Mouse (Mus musculus) liver, embryonic 16.5 days (tissue): Measurements from ENCODE around the gene Ptpn13. TPM values are rescaled to one million over a fixed set of nuclear protein-coding genes. Genes with fewer than 3 reads are reported as not detected.

ENCODE experiments used
- ATAC-seq: fragments of 200-750 bp; cut with Nextera tagmentation; 2 replicates; pipeline ENCODE4 v1.8.0; 2017; ENCODE audit warnings: low read depth, mild to moderate bottlenecking, moderate number of reproducible peaks, moderate library complexity
- H3K27ac ChIP-seq: fragments of 300-500 bp; sonication (generic); 2 replicates; pipeline ENCODE4 v1.5.1; 2014; ENCODE audit warnings: mild to moderate bottlenecking, low read length
- H3K27me3 ChIP-seq: fragments of 300-500 bp; sonication (generic); 2 replicates; pipeline ENCODE4 v1.6.1; 2014; ENCODE audit warnings: low read depth, low read length, mixed read lengths; ENCODE audit not compliant: control insufficient read depth, insufficient read depth
- H3K36me3 ChIP-seq: fragments of 300-500 bp; sonication (generic); 2 replicates; pipeline ENCODE4 v1.6.1; 2014; ENCODE audit warnings: mild to moderate bottlenecking; ENCODE audit not compliant: control insufficient read depth, insufficient read depth
- H3K4me1 ChIP-seq: fragments of 300-500 bp; sonication (generic); 2 replicates; pipeline ENCODE4 v1.6.1; 2014; ENCODE audit warnings: low read depth, low read length, mixed read lengths; ENCODE audit not compliant: control insufficient read depth
- H3K4me2 ChIP-seq: fragments of 300-500 bp; sonication (generic); 2 replicates; pipeline ENCODE4 v1.6.1; 2014; ENCODE audit warnings: low read depth, low read length, mixed read lengths
- H3K4me3 ChIP-seq: fragments of 300-500 bp; sonication (generic); 2 replicates; pipeline ENCODE4 v1.5.1; 2014; ENCODE audit warnings: low read depth, mild to moderate bottlenecking, low read length
- H3K9ac ChIP-seq: fragments of 300-500 bp; sonication (generic); 2 replicates; pipeline ENCODE4 v1.6.1; 2014; ENCODE audit warnings: low read depth, low read length
- H3K9me3 ChIP-seq: fragments of 300-500 bp; sonication (generic); replicated peaks from 2 replicates; pipeline ENCODE4 v1.6.1; 2016; ENCODE audit warnings: low read length; ENCODE audit not compliant: control insufficient read depth
- WGBS: fragments of 180-500 bp; shearing (Covaris S2); extraction: QIAGEN DNeasy Blood & Tissue Kit; methylation state at CpG from one replicate; pipeline ENCODE4 v1.1.7; 2014; ENCODE audit not compliant: insufficient replicate concordance; 5-methylcytosine and 5-hydroxymethylcytosine counted together
- polyA plus RNA-seq: library from polyadenylated mRNA; unstranded; fragments of >200 nt; fragmentation: Nextera tagmentation; extraction: Ambion mirVana; gene quantifications from 2 replicates; pipeline ENCODE4 v1.2.1, GENCODE M21; 2015

Gene Ptpn13
- polyA plus RNA-seq, 1 experiment from 2014 or later: 0.78 TPM

DNA sequence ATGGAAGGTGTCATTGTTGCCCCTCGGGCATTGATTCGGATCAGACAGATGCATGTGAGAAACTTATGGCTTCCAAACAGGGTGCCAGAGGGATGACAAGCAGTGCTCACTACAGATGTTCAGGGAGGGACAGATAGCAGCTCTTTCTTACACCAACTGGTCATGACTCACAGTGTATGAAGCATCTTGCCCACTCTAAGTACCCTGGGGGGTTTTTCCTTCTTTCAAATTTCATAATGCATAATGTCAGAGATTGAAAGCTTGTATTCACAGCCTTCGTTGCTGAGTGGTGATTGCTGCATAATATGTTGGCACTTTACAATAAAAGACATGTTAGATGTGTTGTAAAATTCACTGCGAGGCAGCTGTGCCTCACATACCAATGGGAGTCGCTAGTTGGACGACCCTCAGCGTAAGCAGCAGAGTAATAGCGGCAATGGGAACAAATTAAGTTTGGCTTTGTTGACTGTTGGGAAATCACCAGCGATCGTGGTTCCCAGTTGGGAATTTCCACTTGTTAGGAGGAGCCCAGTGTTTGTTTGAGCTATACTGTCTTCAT, 38.7 kb downstream of the Ptpn13 start:
- Histone ChIP-seq H3K4me3 (no peak overlapping the region), H3K9me3 (no peaks in the 10 kb centered on the region), H3K36me3 (no peaks in the 10 kb centered on the region), H3K4me1 (no peaks in the 10 kb centered on the region), H3K27me3 (no peaks in the 10 kb centered on the region), H3K9ac (no peak overlapping the region), H3K27ac (no peak overlapping the region), H3K4me2 (no peak overlapping the region)
- WGBS: 69% methylated on average over 10 of the region's 10 CpGs
- ATAC-seq: no peak

DNA sequence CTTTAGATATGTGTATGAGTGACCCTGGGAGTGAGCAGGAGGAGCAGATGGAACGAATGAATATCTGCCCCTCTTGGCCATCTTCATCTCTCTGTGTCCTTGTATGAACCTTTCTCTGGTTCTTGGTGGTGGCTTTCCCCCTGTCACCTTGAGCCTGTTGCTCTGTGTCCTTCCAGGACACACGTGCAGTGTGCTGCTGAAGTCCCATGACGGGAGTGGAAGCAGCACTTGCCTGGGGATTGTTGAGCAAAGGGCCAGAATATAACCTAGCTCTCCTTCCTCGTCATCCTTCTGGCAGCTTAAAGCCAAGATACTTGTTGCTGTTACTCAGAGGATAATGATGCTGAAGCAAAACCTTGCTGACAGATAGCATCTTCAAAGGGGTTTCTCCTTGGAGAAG, 39.3 kb downstream of the Ptpn13 start:
- Histone ChIP-seq H3K27me3 (no peaks in the 10 kb centered on the region), H3K4me2 (no peak overlapping the region), H3K27ac (no peak overlapping the region), H3K36me3 (no peaks in the 10 kb centered on the region), H3K4me1 (no peaks in the 10 kb centered on the region), H3K4me3 (no peak overlapping the region), H3K9me3 (no peaks in the 10 kb centered on the region), H3K9ac (no peak overlapping the region)
- ATAC-seq: no peak
- 65% methylated on average over 4 of the region's 4 CpGs for WGBS

DNA sequence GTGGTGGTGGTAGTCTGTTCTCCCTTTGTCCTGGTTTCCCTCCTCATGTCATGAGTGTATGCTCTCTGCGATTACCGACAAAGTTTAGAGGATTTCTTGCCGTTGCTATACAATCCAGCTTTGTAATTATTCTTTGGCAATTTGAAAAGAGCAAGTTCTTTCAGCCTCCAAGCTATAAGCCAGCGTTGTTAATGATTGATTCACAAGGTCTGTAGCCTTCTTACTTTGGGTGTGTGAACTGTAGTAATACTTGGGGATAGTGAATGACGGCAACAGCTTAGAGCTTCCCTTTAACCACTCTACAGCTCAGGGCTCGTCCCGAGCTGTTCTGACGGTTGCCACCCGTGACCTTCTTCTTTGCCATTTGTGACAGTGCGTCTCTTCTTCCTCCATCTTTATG, 39.8 kb downstream of the Ptpn13 start:
- H3K9ac ChIP-seq: no peak overlapping the region
- no peak for ATAC-seq
- H3K27ac ChIP-seq: no peak overlapping the region
- no peaks in the 10 kb centered on the region for H3K36me3 ChIP-seq
- no peaks in the 10 kb centered on the region for H3K9me3 ChIP-seq
- no peaks in the 10 kb centered on the region for H3K27me3 ChIP-seq
- H3K4me2 ChIP-seq: no peak overlapping the region
- H3K4me1 ChIP-seq: no peaks in the 10 kb centered on the region
- WGBS: 68% methylated on average over 10 of the region's 10 CpGs
- H3K4me3 ChIP-seq: no peak overlapping the region

DNA sequence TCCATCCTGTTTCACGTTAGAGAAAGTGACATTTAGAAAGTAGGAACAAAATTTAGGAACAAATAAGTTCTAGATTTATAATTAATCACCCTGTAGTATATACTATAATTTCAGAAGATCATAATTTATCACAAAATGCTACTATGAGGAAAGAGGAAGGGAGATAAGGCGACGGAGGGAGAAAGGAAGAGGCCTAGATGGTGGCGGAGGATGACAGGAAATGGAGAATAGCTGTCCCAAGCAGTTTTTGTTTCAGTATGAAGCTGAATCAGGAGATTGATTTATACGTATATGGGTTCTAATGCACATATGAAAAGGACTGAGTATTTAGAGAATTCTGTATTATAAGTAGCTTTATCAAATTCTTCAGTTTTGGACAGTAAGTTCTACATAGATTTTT, 47.7 kb downstream of the Ptpn13 start:
- no peaks in the 10 kb centered on the region for H3K4me1 ChIP-seq
- no peak overlapping the region for H3K9ac ChIP-seq
- no peaks in the 10 kb centered on the region for H3K36me3 ChIP-seq
- H3K4me3 ChIP-seq: no peak overlapping the region
- no peaks in the 10 kb centered on the region for H3K27me3 ChIP-seq
- WGBS: 26% methylated on average over 5 of the region's 5 CpGs
- ATAC-seq: no peak
- no peak overlapping the region for H3K27ac ChIP-seq
- H3K4me2 ChIP-seq: no peak overlapping the region
- no peaks in the 10 kb centered on the region for H3K9me3 ChIP-seq

DNA sequence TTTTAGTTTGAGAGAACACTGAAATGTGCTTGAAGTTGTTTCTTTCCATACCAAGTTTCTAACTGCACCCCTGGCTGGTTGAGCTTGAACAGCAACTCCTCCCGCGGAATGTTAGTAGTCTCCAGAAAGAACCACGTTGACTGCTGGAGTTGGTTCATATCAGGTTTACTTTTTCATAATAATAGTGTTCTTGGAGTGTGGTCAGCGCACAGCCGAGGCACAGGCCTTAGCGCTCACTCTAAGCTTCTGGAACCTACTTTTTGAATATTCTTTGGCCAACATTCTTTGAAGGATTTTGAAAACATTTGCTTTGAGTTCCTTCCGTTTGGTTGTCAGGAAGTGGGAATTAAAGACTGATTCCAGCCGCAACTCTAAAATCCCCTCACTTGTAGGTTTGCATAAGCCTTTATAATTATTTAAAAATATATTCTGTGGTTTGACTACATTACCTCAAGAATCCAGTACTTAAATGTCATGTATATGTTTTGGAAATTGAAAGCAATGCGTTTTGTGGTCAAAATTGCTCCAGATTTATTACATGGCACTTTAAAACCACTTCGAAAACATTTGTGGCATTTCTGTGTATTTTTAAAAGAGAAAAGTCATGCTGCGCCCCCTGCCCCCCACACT, 48.6 kb downstream of the Ptpn13 start:
- no peak for ATAC-seq

DNA sequence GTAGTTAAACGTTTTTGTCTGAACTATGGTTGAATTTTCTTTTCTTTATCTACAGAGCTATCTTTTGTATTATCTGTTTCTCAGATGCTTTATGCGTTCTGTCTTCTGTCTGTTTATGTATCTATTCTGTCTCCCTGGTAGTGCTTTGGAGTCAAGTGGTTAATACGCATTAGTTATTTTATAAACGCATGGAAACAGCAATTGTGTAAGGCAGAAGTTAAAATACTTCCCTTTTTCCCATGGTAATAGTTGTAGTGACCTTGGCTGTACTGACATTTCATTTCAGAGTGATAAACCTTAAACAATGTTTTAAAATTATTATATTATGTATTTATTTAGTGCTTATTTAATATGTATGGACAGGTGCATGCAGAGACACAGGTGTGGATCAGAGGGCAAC, 49.3 kb downstream of the Ptpn13 start:
- H3K4me3 ChIP-seq: no peak overlapping the region
- H3K36me3 ChIP-seq: no peaks in the 10 kb centered on the region
- H3K9me3 ChIP-seq: no peaks in the 10 kb centered on the region
- H3K4me2 ChIP-seq: no peak overlapping the region
- 51% methylated on average over 4 of the region's 4 CpGs for WGBS
- no peak for ATAC-seq
- no peak overlapping the region for H3K9ac ChIP-seq
- H3K4me1 ChIP-seq: no peaks in the 10 kb centered on the region
- no peak overlapping the region for H3K27ac ChIP-seq
- no peaks in the 10 kb centered on the region for H3K27me3 ChIP-seq

More for the DNA sequence above, 48.6 kb downstream of the Ptpn13 start:
- Histone ChIP-seq H3K4me1 (no peaks in the 10 kb centered on the region), H3K9me3 (no peaks in the 10 kb centered on the region), H3K9ac (no peak overlapping the region), H3K36me3 (no peaks in the 10 kb centered on the region), H3K4me2 (no peak overlapping the region), H3K4me3 (no peak overlapping the region), H3K27ac (no peak overlapping the region), H3K27me3 (no peaks in the 10 kb centered on the region)
- WGBS: 76% methylated on average over 11 of the region's 11 CpGs

DNA sequence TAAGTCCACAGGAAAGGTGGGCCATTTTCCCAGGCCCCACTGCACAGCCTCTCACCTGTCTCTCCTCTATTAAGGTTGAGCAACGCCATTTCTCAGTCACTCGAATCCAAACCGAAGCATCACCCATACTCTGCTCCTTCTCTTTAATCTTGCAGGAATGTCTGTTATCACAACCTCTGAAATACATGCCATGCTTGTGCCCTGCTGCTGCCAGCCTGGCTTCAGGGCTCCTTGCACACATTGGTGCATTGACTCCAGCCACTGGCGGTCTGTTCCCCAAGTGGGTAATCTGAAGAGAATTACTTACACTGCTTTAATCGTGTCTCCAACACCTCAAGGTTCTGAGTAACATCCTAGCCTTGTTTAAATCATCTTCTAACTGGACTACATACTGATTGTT, 50.5 kb downstream of the Ptpn13 start:
- Histone ChIP-seq H3K36me3 (no peaks in the 10 kb centered on the region), H3K27me3 (no peaks in the 10 kb centered on the region), H3K4me3 (no peak overlapping the region), H3K9ac (no peak overlapping the region), H3K27ac (no peak overlapping the region), H3K9me3 (no peaks in the 10 kb centered on the region), H3K4me2 (no peak overlapping the region), H3K4me1 (no peaks in the 10 kb centered on the region; the same call in 1 of the 2 replicates)
- 65% methylated on average over 5 of the region's 5 CpGs for WGBS
- ATAC-seq: no peak

DNA sequence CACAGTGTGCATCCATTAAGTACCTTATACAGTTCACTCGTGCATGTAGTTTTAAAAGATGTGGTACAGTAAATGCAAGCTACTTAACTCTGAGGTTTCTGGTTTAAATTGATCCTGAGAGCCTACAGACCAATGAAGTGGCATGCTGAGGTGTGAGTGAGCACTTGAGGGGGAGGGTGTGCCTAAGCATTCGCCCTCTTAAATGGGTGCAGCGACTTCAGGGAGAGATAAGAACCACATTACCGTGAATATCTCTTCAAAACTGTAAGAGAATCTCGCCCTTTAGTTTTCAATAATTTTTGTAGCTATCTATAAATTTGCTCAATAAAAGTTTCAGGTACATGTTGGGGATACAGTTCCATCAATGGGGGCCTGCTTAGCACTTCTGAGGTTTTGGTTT, 54.5 kb downstream of the Ptpn13 start:
- no peak for ATAC-seq
- Histone ChIP-seq H3K36me3 (no peaks in the 10 kb centered on the region), H3K9me3 (no peaks in the 10 kb centered on the region), H3K4me2 (no peak overlapping the region), H3K27ac (no peak overlapping the region), H3K4me3 (no peak overlapping the region), H3K27me3 (no peaks in the 10 kb centered on the region), H3K9ac (no peak overlapping the region), H3K4me1 (no peaks in the 10 kb centered on the region; the same call in 1 of the 2 replicates)
- 40% methylated on average over 5 of the region's 5 CpGs for WGBS

DNA sequence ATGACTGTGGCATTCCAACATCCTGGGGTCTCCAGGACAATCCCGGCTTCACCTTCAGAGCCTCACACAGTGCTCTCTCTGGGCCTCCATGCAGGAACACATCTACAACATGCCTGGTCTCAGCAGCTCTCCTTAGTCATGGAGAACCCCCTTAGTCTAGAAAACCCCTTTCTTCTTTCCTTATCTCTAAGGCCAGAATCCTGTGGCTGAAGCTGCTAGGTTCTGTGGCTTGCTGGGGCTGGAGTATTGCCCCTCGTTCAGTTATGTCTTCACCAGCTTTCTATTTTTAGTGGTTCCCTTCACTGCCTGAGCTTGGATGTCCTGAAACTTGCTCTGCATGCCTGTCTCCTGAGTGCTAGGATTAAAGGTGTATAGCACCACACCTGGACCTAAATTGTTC, 56.2 kb downstream of the Ptpn13 start:
- Histone ChIP-seq H3K9ac (no peak overlapping the region), H3K4me1 (no peaks in the 10 kb centered on the region; the same call in 1 of the 2 replicates), H3K4me3 (no peak overlapping the region), H3K27ac (no peak overlapping the region), H3K27me3 (no peaks in the 10 kb centered on the region), H3K4me2 (no peak overlapping the region), H3K36me3 (no peaks in the 10 kb centered on the region), H3K9me3 (no peaks in the 10 kb centered on the region)
- ATAC-seq: peak; percentile 51; the same call in 1 of the 2 replicates
- WGBS: 19% methylated on average over 2 of the region's 2 CpGs
